Mouse (Mus musculus): ENCODE measurements around the gene Plscr3. TPM values are rescaled to one million over a fixed set of nuclear protein-coding genes. Genes with fewer than 3 reads are reported as not detected.

Gene Plscr3
- total RNA-seq, 2 experiments from 2014 or later = 9.6 to 13.0 TPM

DNA sequence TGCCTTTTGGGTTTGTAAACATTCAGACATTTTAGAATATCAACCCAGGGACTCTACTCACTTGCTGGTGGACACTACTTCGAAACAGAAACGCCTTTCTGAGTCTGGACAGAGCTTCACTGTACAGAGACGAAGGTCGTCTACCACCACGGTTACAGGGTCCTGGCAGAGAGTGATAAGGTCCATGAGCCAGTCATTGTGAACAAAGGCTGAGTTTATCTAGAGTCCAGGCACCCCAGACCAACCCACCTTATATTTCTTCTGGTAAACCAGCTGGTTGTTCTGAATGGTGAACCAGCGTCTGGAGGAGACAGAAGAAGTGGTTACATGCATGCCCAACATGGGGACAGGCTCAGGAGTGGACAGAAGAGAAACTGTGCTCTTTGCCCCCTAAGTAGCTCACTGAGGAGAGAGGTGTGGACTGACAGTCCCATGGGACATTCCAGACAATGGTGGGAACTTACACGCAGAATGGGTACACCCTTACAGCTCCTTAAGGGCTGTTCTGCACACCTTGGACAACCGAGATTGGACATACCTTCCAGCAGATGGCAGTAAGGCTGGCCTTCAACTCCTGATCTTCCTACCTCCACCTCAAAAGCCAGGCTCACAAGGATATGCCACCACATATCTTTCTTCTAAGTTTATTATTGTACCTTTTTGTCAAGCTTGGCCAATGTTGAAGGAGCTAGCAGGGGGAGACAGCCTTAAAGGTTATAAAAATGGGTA lies 40.9 kb downstream of the Plscr3 start:
- Histone ChIP-seq H3K4me3 (no peak overlapping the region), H3K27ac (peak overlapping the region; percentile 28; the same call in 1 of the 2 replicates)
- DNase-seq = no peak
- intact Hi-C loops (cut with DNase I) = no loop called here
- peak; percentile 55 for TF ChIP-seq CTCF (IDR thresholded peaks at IDR 0.05)

DNA sequence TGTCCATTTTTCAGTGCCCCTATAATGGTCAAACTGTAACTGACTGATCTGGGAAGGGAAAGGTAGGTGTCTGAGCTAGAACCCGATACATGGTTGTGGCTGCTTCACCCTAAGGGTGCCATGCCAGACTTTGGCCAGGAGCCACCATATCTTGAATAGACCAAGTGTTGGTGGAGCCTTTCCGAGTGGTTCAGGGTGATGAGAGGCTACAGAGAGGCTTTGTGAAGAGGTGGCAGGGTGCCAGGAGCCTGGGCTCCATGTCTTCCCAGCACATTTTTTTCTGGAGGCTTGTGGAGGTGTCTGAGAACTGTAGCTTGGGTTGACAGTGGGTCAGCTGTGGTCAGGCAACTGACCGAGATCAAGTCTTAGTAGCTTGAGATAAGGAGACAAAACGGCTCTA lies 45.3 kb downstream of the Plscr3 start:
- no peak for DNase-seq
- TF ChIP-seq CTCF (IDR thresholded peaks at IDR 0.05) = no peak
- intact Hi-C loops (cut with DNase I) = no loop called here
- Histone ChIP-seq H3K27ac (no peak overlapping the region), H3K4me3 (no peak overlapping the region)

DNA sequence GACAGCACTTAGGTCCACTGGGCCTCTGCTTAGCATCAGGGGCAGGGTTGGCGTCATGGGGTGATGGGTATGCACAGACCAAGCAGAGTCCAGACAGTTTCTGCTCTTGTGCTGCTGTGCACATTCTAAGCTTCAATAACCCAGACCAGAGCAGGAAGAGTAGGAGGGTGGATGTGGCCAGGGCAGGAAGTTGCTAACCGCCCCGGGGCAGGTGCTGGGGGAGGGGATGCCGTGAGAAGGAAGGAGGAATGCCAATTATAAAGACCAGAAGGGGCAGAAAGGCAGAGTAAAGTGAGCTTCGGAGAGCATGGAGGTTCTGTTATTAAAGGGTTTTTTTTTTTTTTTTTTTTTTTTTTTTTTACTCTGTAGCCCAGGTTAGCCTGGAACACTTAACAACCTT lies 48.5 kb downstream of the Plscr3 start:
- TF ChIP-seq CTCF (IDR thresholded peaks at IDR 0.05) = no peak
- no peak for DNase-seq
- Histone ChIP-seq H3K27ac (no peak overlapping the region), H3K4me3 (no peak overlapping the region)
- intact Hi-C loops (cut with DNase I) = no loop called here

DNA sequence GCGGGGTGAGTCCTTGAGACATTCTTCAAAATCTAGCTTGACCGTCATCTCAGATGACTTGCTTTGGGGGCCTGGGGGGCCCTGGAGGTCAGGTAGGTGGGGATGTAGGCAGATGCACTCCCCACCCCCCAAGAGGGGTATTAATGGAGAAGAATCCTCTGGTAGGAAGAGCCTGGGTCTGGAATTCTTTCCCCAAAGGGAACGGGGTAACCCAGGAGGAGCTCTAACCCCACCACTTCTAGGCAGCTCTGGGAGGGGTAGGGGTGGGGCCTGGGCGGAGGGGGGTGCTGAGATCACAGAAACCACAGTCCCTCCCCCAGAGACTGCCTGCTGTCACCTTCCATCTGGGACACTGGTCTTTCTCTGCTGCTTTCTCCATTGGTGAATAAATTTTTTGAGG lies 49.1 kb downstream of the Plscr3 start, which contains the start of gene Acap1:
Gene Acap1, minus strand, starts transcription at position 249 of the 400 bp plus-strand sequence.
- H3K4me3 ChIP-seq = no peak within 1 kb of the TSS
- H3K27ac ChIP-seq = no peak within 1 kb of the TSS
- DNase-seq = no peak
- no peak for TF ChIP-seq CTCF (IDR thresholded peaks at IDR 0.05)
- intact Hi-C loops (cut with DNase I) = no loop called here

DNA sequence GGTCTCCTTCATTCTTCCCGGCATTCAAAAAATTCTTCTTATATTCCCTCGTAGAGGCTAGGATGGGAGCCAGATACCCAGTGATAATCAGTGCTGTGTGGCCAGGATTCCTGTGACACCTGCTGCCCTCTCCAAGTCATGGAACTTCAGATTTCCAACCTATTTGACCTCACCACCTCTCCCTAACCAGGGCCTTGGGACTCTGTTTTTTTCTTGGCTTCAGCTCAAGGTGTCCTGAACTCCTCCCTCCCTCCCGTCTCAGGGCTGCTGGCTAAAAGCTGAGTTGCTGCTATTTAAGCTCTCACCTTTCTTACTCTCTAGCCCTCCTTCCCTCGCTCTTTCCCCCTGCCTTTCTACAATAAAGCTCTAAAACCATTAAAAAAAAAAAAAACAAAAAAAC lies 53.7 kb downstream of the Plscr3 start:
- DNase-seq = no peak
- TF ChIP-seq CTCF (IDR thresholded peaks at IDR 0.05) = no peak
- peak overlapping the region; percentile 93 for H3K4me3 ChIP-seq
- intact Hi-C loops (cut with DNase I) = loop anchor here (2.0 kb wide), 1 partner anchor 19 kb away; the partner anchor contains the start of gene Kctd11
- no peak overlapping the region; the same call in 1 of the 2 replicates for H3K27ac ChIP-seq

DNA sequence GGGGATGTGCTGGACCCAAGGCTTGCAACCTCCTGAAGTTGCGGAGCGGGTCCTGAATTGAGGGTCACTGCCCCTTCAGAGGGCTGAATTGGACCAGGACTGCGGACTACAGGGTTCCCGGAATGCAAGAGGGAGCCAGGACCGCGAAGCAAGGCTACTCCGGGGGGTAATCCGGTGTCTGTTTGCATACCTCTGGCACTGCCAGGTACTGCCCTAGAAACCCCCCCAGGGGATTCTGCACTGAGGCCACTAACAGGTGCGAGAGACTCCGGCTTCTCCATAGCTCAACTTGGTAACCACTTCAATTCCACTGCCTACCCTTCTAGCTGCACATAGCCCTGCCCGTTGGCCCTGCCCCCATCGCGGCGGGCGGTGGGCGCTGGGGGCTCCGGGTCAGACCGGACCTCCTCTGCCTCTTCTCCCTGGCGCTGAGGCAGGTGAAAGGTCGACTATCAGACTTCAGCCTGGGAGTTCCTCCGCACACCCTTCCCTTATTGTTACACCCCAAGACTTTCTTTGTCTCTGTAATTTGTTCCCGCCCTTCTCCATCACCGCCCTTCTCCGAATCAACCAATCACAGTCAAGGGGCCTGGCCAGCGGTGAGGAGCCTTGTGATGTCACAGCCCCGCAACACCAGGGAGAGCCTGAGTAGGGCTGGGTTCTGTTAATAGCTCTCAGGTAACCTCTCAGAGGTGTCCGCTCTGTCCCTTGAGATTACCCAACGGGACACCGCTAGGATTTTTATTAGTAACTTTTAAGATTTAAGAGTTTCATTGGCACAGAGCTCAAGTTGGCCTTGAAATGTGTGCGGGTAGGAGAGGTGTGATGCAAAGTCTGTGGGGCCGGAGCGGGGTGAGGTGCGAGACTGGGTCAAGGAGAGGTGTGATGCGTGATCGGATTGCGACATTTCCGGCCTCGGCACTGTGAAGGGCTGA lies 54.6 kb downstream of the Plscr3 start, which contains the start of the genes 2810408A11Rik and Neurl4:
Gene 2810408A11Rik, minus strand, starts transcription at position 517 of the 935 bp plus-strand sequence.
Gene Neurl4, plus strand, starts transcription at position 602 of the 935 bp plus-strand sequence.
- DNase-seq = peak; percentile 91
- H3K27ac ChIP-seq = peak within 1 kb of the TSS; percentile 99
- intact Hi-C loops (cut with DNase I) = loop anchor here (2.0 kb wide), 1 partner anchor 20 kb away; the partner anchor contains the start of gene Kctd11
- no peak for TF ChIP-seq CTCF (IDR thresholded peaks at IDR 0.05)
- peak within 1 kb of the TSS; percentile 93 for H3K4me3 ChIP-seq

DNA sequence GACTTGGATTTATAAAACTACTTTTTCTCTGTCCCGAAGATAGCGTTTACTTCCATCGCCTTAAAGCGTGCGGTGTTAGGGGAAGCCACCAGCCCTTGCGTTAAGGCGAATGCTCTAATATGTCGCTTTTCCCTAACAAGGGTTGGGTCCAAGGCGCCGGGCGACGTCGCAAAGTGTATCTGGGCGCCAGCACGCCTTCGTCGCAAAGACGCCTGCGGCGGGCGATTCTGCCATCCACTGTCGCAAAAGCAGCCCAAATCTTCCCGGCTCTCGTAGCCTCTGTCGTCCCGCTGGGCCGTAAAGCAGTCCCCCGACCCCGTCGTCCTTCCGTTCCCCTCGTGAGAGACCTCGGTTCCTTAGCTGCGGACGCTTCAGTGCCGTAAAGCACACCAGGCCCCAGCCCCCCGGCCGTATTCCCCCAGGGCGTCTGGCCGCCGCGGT lies 55.2 kb downstream of the Plscr3 start:
- TF ChIP-seq CTCF (IDR thresholded peaks at IDR 0.05) = no peak
- Histone ChIP-seq H3K27ac (peak overlapping the region; percentile 99), H3K4me3 (peak overlapping the region; percentile 93)
- intact Hi-C loops (cut with DNase I) = loop anchor here (2.0 kb wide), 1 partner anchor 21 kb away; the partner anchor contains the start of gene Kctd11
- DNase-seq = peak; percentile 97

Small RNAs within 50 kb of the gene (microRNA-seq; reads per million reads assigned to microRNA genes)
- gene Mir6924 = not detected

Other genes starting within 250 kb of the Plscr3 start
- gene Atp1b2, start 240.4 kb upstream of the Plscr3 start, total RNA-seq (2021) = 100 to 1,000 TPM; 271 to 389 TPM
- gene Shbg, start 228.5 kb upstream of the Plscr3 start, total RNA-seq (2021) = not detected
- gene Sat2, start 224.4 kb upstream of the Plscr3 start, total RNA-seq (2021) = 1 to 10 TPM; 2.6 to 3.2 TPM
- gene Fxr2, start 213.4 kb upstream of the Plscr3 start, total RNA-seq (2021) = 100 to 1,000 TPM in 1 of 2 experiments, 10 to 100 TPM in 1; 90.6 to 104 TPM
- not detected for gene Sox15, start 191.1 kb upstream of the Plscr3 start, total RNA-seq (2021)
- gene Mpdu1, start 183.7 kb upstream of the Plscr3 start, total RNA-seq (2021) = 1 to 10 TPM; 8.6 to 9.7 TPM
- 1 to 10 TPM; 1.7 to 3.2 TPM for gene Cd68, start 180.2 kb upstream of the Plscr3 start, total RNA-seq (2021)
- gene Eif4a1, start 174.0 kb upstream of the Plscr3 start, total RNA-seq (2021) = 10 to 100 TPM; 98.0 to 98.5 TPM
- gene Senp3, start 164.3 kb upstream of the Plscr3 start, total RNA-seq (2021) = 10 to 100 TPM; 25.4 to 28.1 TPM
- gene Tnfsf13, start 160.6 kb upstream of the Plscr3 start, total RNA-seq (2021) = 1 to 10 TPM in 1 of 2 experiments, under 1 TPM in 1; 0.64 to 1.1 TPM
- gene Tnfsf12, start 150.5 kb upstream of the Plscr3 start, total RNA-seq (2021) = 10 to 100 TPM in 1 of 2 experiments, 1 to 10 TPM in 1; 6.5 to 10.6 TPM
- 1 to 10 TPM; 1.2 to 1.9 TPM for gene Tnfsfm13, start 150.3 kb upstream of the Plscr3 start, total RNA-seq (2021)
- gene Polr2a, start 87.7 kb upstream of the Plscr3 start, total RNA-seq (2021) = 10 to 100 TPM; 26.9 to 35.4 TPM
- gene Slc35g3, start 84.4 kb upstream of the Plscr3 start, total RNA-seq (2021) = not detected
- 10 to 100 TPM; 29.3 to 35.9 TPM for gene Zbtb4, start 80.5 kb upstream of the Plscr3 start, total RNA-seq (2021)
- 10 to 100 TPM; 23.2 to 26.3 TPM for gene Chrnb1, start 50.4 kb upstream of the Plscr3 start, total RNA-seq (2021)
- 1 to 10 TPM; 3.9 to 4.7 TPM for gene Fgf11, start 44.5 kb upstream of the Plscr3 start, total RNA-seq (2021)
- gene Tmem102, start 40.8 kb upstream of the Plscr3 start, total RNA-seq (2021) = under 1 TPM; 0.20 to 0.41 TPM
- not detected for gene Gm39566, start 31.1 kb upstream of the Plscr3 start, total RNA-seq (2021)
- not detected for gene Spem2, start 27.9 kb upstream of the Plscr3 start, total RNA-seq (2021)
- gene Spem1, start 24.2 kb upstream of the Plscr3 start, total RNA-seq (2021) = not detected
- 1 to 10 TPM; 2.3 to 2.7 TPM for gene Nlgn2, start 8.6 kb upstream of the Plscr3 start, total RNA-seq (2021)
- 100 to 1,000 TPM; 144 to 165 TPM for gene Tmem256, start 7.9 kb upstream of the Plscr3 start, total RNA-seq (2021)
- gene Tnk1, start 12.4 kb downstream of the Plscr3 start, total RNA-seq (2021) = under 1 TPM in 1 of 2 experiments, not detected in 1; 0.11 TPM
- not detected for gene Tmem95, start 31.6 kb downstream of the Plscr3 start, total RNA-seq (2021)
- gene Kctd11, start 35.0 kb downstream of the Plscr3 start, total RNA-seq (2021) = 1 to 10 TPM; 1.3 to 1.7 TPM
- under 1 TPM in 1 of 2 experiments, not detected in 1; 0.08 TPM for gene Acap1, start 49.2 kb downstream of the Plscr3 start, total RNA-seq (2021)
- under 1 TPM in 1 of 2 experiments, not detected in 1; 0.33 TPM for gene 2810408A11Rik, start 54.6 kb downstream of the Plscr3 start, total RNA-seq (2021)
- 10 to 100 TPM; 25.2 to 33.5 TPM for gene Neurl4, start 54.7 kb downstream of the Plscr3 start, total RNA-seq (2021)
- gene Gps2, start 67.5 kb downstream of the Plscr3 start, total RNA-seq (2021) = 10 to 100 TPM; 47.1 to 49.6 TPM
- 100 to 1,000 TPM; 413 to 433 TPM for gene Eif5a, start 75.6 kb downstream of the Plscr3 start, total RNA-seq (2021)
- gene Ybx2, start 89.4 kb downstream of the Plscr3 start, total RNA-seq (2021) = 10 to 100 TPM in 1 of 2 experiments, 1 to 10 TPM in 1; 8.0 to 16.5 TPM
- 100 to 1,000 TPM; 494 to 503 TPM for gene Slc2a4, start 101.8 kb downstream of the Plscr3 start, total RNA-seq (2021)
- not detected for gene Cldn7, start 118.4 kb downstream of the Plscr3 start, total RNA-seq (2021)
- gene Ctdnep1, start 134.8 kb downstream of the Plscr3 start, total RNA-seq (2021) = 100 to 1,000 TPM; 217 to 261 TPM
- 10 to 100 TPM; 33.0 to 45.2 TPM for gene Elp5, start 136.1 kb downstream of the Plscr3 start, total RNA-seq (2021)
- 100 to 1,000 TPM; 194 to 232 TPM for gene Gabarap, start 144.8 kb downstream of the Plscr3 start, total RNA-seq (2021)
- 10 to 100 TPM; 19.2 to 21.8 TPM for gene Phf23, start 149.4 kb downstream of the Plscr3 start, total RNA-seq (2021)
- 1 to 10 TPM; 3.6 to 5.0 TPM for gene Dvl2, start 154.2 kb downstream of the Plscr3 start, total RNA-seq (2021)
- gene Acadvl, start 169.0 kb downstream of the Plscr3 start, total RNA-seq (2021) = 100 to 1,000 TPM; 266 to 502 TPM
- 1 to 10 TPM; 3.2 to 5.2 TPM for gene Dlg4, start 170.6 kb downstream of the Plscr3 start, total RNA-seq (2021)
- gene Asgr1, start 207.7 kb downstream of the Plscr3 start, total RNA-seq (2021) = not detected
- gene Asgr2, start 246.3 kb downstream of the Plscr3 start, total RNA-seq (2021) = under 1 TPM; 0.22 to 0.31 TPM

Data from gastrocnemius, adult 2 months (tissue).